Mouse (Mus musculus) liver, adult 2 months (tissue): Measurements from ENCODE around the gene Tmbim1.

Experiments used
- CTCF ChIP-seq: fragments of 200-500 bp; IDR thresholded peaks from 2 replicates; pipeline ENCODE4 v1.5.1; 2011; ENCODE audit warnings: low read depth, low read length, control low read depth
- POLR2A ChIP-seq: fragments of 200-500 bp; IDR thresholded peaks from 2 replicates; pipeline ENCODE4 v1.6.1; 2011; ENCODE audit warnings: low read length, control low read depth; ENCODE audit not compliant: insufficient read depth; ENCODE audit errors: extremely low read depth

- TF ChIP-seq POLR2A, result 0 out of 2 replicates have a peak, but pooled peaks have one; percentile 29
- peak; percentile 64 for TF ChIP-seq CTCF
These were observed 26.9 kb upstream of the Tmbim1 start for GRCm38 (mm10) chr1:74332241-74332763.
